Mouse (Mus musculus) embryonic facial prominence, embryonic 13.5 days (tissue): Measurements from ENCODE around the gene Smcr8. TPM values are rescaled to one million over a fixed set of nuclear protein-coding genes. Genes with fewer than 3 reads are reported as not detected.
A peak's percentile ranks its signal among the peaks of the same experiment; 100 is the strongest.

Experiments used
- ATAC-seq: fragments of 200-750 bp; cut with Nextera tagmentation; 2 replicates; pipeline ENCODE4 v1.8.0; 2017; ENCODE audit warnings: low read depth; ENCODE audit not compliant: insufficient number of reproducible peaks, insufficient read depth, low FRiP score, low TSS enrichment
- H3K27ac ChIP-seq: fragments of 300-500 bp; sonication (generic); 2 replicates; pipeline ENCODE4 v1.5.1; 2015; ENCODE audit warnings: moderate library complexity, mild to moderate bottlenecking, inconsistent platforms
- H3K27me3 ChIP-seq: fragments of 300-500 bp; sonication (generic); 2 replicates; pipeline ENCODE4 v1.6.1; 2015; ENCODE audit warnings: mild to moderate bottlenecking, inconsistent platforms
- H3K36me3 ChIP-seq: fragments of 300-500 bp; sonication (generic); 2 replicates; pipeline ENCODE4 v1.6.1; 2015; ENCODE audit warnings: mild to moderate bottlenecking, inconsistent platforms
- H3K4me1 ChIP-seq: fragments of 300-500 bp; sonication (generic); 2 replicates; pipeline ENCODE4 v1.6.1; 2015; ENCODE audit warnings: inconsistent platforms
- H3K4me2 ChIP-seq: fragments of 300-500 bp; sonication (generic); 2 replicates; pipeline ENCODE4 v1.6.1; 2015; ENCODE audit warnings: moderate library complexity, mild to moderate bottlenecking, inconsistent platforms
- H3K4me3 ChIP-seq: fragments of 300-500 bp; sonication (generic); 2 replicates; pipeline ENCODE4 v1.5.1; 2015; ENCODE audit warnings: mild to moderate bottlenecking, inconsistent platforms
- H3K9ac ChIP-seq: fragments of 300-500 bp; sonication (generic); 2 replicates; pipeline ENCODE4 v1.6.1; 2015; ENCODE audit warnings: mild to moderate bottlenecking, inconsistent platforms
- H3K9me3 ChIP-seq: fragments of 300-500 bp; sonication (generic); 2 replicates; pipeline ENCODE4 v1.6.1; 2016; ENCODE audit warnings: inconsistent platforms
- WGBS: fragments of 180-500 bp; shearing (Covaris S2); methylation state at CpG from one replicate; pipeline ENCODE4 v1.1.7; 2015; ENCODE audit warnings: mixed read lengths; 5-methylcytosine and 5-hydroxymethylcytosine counted together
- microRNA-seq: library from miRNA; unstranded; fragments of <30 nt; microRNA quantifications from one replicate; pipeline ENCODE4, GENCODE M21; 2016
- polyA plus RNA-seq: library from polyadenylated mRNA; unstranded; fragments of >200 nt; fragmentation: Nextera tagmentation; extraction: Ambion mirVana; gene quantifications from 2 replicates; pipeline ENCODE4 v1.2.1, GENCODE M21; 2015

Gene Smcr8
- polyA plus RNA-seq, 1 experiment from 2014 or later, result 6.2 TPM

- 71% methylated on average over 2 of the region's 2 CpGs for WGBS
- H3K36me3 ChIP-seq, result no peaks in the 10 kb centered on the region
- no peaks in the 10 kb centered on the region for H3K4me1 ChIP-seq
- H3K27ac ChIP-seq, result no peak overlapping the region
- no peak for ATAC-seq
- no peaks in the 10 kb centered on the region for H3K9me3 ChIP-seq
- no peak overlapping the region for H3K4me3 ChIP-seq
- H3K4me2 ChIP-seq, result no peak overlapping the region
- H3K27me3 ChIP-seq, result no peaks in the 10 kb centered on the region
- H3K9ac ChIP-seq, result no peak overlapping the region
Measured at GRCm38 (mm10) chr11:60823771-60824170, 46.4 kb downstream of the Smcr8 start.

- Histone ChIP-seq H3K27me3 (no peaks in the 10 kb centered on the region), H3K4me1 (no peaks in the 10 kb centered on the region), H3K27ac (no peak overlapping the region), H3K9me3 (no peaks in the 10 kb centered on the region), H3K36me3 (no peaks in the 10 kb centered on the region), H3K9ac (no peak overlapping the region), H3K4me3 (no peak overlapping the region), H3K4me2 (no peak overlapping the region)
- 79% methylated on average over 3 of the region's 3 CpGs for WGBS
- no peak for ATAC-seq
Measured at GRCm38 (mm10) chr11:60825191-60825590, 47.9 kb downstream of the Smcr8 start.

- ATAC-seq, result no peak
- H3K9ac ChIP-seq, result no peak overlapping the region
- H3K27me3 ChIP-seq, result no peaks in the 10 kb centered on the region
- peaks cover 8% of the 10 kb centered on the region for H3K4me1 ChIP-seq
- no peak overlapping the region for H3K27ac ChIP-seq
- H3K36me3 ChIP-seq, result no peaks in the 10 kb centered on the region
- H3K4me2 ChIP-seq, result no peak overlapping the region
- no peaks in the 10 kb centered on the region for H3K9me3 ChIP-seq
- H3K4me3 ChIP-seq, result no peak overlapping the region
- WGBS, result 55% methylated on average over 1 of the region's 1 CpGs
Measured at GRCm38 (mm10) chr11:60826700-60827099, 49.4 kb downstream of the Smcr8 start.

DNA sequence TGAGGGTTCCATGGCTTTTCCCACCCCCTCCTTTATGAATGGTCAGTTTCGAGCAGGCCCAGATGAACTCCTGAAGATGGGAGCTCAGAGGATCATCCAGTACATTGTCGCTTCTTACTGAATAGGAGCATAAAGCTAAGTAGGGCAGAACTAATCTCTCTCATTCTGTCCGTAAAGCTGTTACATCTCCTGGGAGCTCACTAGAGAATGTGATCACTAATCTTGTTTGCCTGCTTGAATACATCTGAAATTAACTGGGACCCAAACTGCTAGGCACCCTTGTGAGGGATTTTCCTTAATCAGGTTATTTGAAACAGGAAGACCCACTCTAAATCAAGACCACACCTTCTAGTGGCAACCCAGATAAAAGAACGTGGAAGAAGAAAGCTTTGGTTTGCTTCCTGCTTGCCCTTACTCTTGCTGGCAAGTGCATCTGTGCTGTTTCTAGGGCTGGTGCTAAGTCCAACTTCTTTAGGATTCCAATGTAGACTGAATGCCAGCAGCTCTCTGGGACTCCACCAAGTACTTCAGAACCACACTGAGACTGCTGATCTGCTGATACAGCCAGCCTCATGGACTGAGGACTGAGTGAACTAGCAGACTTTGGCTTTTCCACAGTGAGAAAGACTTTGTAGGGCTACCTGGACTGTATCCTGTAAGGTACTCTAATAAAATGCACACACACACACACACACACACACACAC is 50.1 kb downstream of the Smcr8 start:
- Histone ChIP-seq H3K9me3 (no peaks in the 10 kb centered on the region), H3K27ac (no peak overlapping the region), H3K36me3 (no peaks in the 10 kb centered on the region), H3K4me1 (peaks cover 9% of the 10 kb centered on the region), H3K4me2 (no peak overlapping the region), H3K9ac (no peak overlapping the region), H3K27me3 (no peaks in the 10 kb centered on the region), H3K4me3 (no peak overlapping the region)
- no peak for ATAC-seq
- WGBS, result 61% methylated on average over 4 of the region's 4 CpGs

DNA sequence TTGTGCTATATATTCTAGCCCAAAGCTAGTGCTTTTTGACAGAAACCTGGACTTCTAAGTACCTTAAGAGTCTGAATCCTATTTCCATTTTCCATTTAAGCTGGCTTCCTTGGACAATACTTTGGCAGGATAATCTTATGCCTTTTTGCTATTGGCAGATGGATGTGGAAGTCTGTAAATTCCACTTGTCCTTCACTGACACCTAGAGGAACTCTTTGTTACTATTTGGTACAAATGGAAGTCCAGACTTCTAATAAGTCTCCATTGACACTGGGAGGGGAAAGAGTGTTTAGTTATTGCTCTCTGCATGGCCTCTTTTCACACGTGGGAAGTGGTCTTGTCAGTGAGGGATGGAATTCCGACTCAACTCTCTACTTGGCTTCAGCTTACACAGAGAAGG is 51.6 kb downstream of the Smcr8 start:
- Histone ChIP-seq H3K27ac (no peak overlapping the region), H3K4me1 (peaks cover 9% of the 10 kb centered on the region), H3K4me2 (no peak overlapping the region), H3K9me3 (no peaks in the 10 kb centered on the region), H3K36me3 (no peaks in the 10 kb centered on the region), H3K27me3 (no peaks in the 10 kb centered on the region), H3K4me3 (no peak overlapping the region), H3K9ac (no peak overlapping the region)
- no peak for ATAC-seq
- WGBS, result 45% methylated on average over 2 of the region's 2 CpGs

DNA sequence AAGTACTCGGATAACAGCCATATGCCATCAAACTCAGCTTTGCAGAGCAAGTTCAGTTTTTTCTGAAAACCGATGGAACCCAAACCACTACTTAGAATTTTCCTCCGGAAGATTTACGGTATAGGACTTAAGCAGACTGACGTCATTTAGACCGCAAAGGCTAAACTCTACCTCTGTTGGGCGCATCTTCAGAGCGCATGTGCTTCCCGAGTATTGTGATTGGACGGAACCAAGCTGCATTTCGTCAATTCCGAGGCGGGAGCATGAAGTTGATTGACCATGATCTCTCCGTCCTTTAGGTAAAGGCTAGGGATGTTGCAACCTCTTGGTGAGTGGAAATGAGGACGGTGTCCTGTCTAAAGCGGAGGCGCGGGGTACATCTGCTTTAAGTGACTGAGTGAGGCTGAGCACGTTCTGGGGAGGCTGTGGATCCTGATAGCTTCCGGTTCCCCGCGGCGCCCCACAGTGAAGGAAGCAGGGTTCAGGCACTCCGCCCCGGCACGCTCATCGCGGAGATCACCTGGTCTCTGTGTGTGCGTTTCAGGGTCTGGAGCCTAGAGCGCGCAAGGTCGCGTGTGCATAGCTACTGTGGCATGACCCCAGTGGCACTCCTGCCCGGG is 53.2 kb downstream of the Smcr8 start, which contains the start of gene Dhrs7b:
Dhrs7b (plus strand) TSS at position 199 of the 620 bp plus-strand sequence.
- peak within 1 kb of the TSS; percentile 83 for H3K9ac ChIP-seq
- no peaks in the 10 kb centered on the region for H3K9me3 ChIP-seq
- peak within 1 kb of the TSS; percentile 78 for H3K27ac ChIP-seq
- H3K4me2 ChIP-seq, result peak within 1 kb of the TSS; percentile 81
- peak within 1 kb of the TSS; percentile 81 for H3K4me3 ChIP-seq
- no peaks in the 10 kb centered on the region for H3K36me3 ChIP-seq
- under 1% methylated on average over 34 of the region's 34 CpGs for WGBS
- ATAC-seq, result peak; percentile 93
- no peaks in the 10 kb centered on the region for H3K27me3 ChIP-seq
- H3K4me1 ChIP-seq, result peaks cover 9% of the 10 kb centered on the region

DNA sequence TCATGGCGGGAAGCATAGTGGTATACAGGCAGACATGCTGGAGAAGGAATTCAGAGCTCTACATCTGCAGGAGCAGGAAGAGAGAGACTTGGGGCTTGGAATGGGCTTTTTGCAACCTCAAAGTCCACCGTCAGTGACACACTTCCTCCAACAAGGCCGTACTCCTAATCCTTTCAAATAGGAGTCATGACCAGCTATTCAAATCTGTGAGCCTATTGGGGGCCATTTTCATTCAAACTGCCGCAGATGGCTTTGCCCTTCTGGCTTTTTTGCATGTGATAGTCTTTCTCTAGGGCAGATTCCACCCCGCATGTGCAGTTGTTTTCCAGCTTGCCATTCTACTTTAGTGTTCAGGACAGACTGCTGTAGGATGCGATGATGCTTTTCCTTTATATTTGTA is 59.6 kb downstream of the Smcr8 start:
- no peak for ATAC-seq
- H3K9me3 ChIP-seq, result no peaks in the 10 kb centered on the region
- no peak overlapping the region for H3K4me2 ChIP-seq
- no peak overlapping the region for H3K27ac ChIP-seq
- no peak overlapping the region for H3K9ac ChIP-seq
- no peaks in the 10 kb centered on the region for H3K4me1 ChIP-seq
- H3K36me3 ChIP-seq, result 0 out of 2 replicates have a peak, but pooled peaks cover 4% of the 10 kb centered on the region
- H3K4me3 ChIP-seq, result no peak overlapping the region
- 92% methylated on average over 6 of the region's 6 CpGs for WGBS
- H3K27me3 ChIP-seq, result no peaks in the 10 kb centered on the region

Small RNA genes within 50 kb of the gene (microRNA-seq; reads per million reads assigned to microRNA genes)
- gene Mir5100, result 2.8 reads per million, percentile 10 among the genes with 10 or more reads in this experiment

Other genes starting within 250 kb of the Smcr8 start
- 35.2 and 36.6 TPM in 2 replicates for gene Alkbh5, start 241.1 kb upstream of the Smcr8 start, polyA plus RNA-seq
- gene Llgl1, start 77.8 kb upstream of the Smcr8 start, polyA plus RNA-seq, result 73.5 and 73.8 TPM in 2 replicates
- gene Flii, start 50.3 kb upstream of the Smcr8 start, polyA plus RNA-seq, result 65.2 and 68.7 TPM in 2 replicates
- gene Mief2, start 49.1 kb upstream of the Smcr8 start, polyA plus RNA-seq, result 15.6 and 17.8 TPM in 2 replicates
- 19.9 and 23.0 TPM in 2 replicates for gene Top3a, start 159 bp upstream of the Smcr8 start, polyA plus RNA-seq
- gene Shmt1, start 34.2 kb downstream of the Smcr8 start, polyA plus RNA-seq, result 50.1 and 55.5 TPM in 2 replicates
- gene Dhrs7b, start 53.1 kb downstream of the Smcr8 start, polyA plus RNA-seq, result 37.2 and 39.5 TPM in 2 replicates
- 59.5 and 61.9 TPM in 2 replicates for gene Tmem11, start 101.7 kb downstream of the Smcr8 start, polyA plus RNA-seq
- 20.0 and 20.2 TPM in 2 replicates for gene Natd1, start 137.2 kb downstream of the Smcr8 start, polyA plus RNA-seq
- 92.1 and 92.2 TPM in 2 replicates for gene Map2k3, start 154.5 kb downstream of the Smcr8 start, polyA plus RNA-seq
- gene Kcnj12, start 245.0 kb downstream of the Smcr8 start, polyA plus RNA-seq, result 0.20 and 0.21 TPM in 2 replicates